Mouse (Mus musculus) heart, postnatal 4 days (tissue): ENCODE results near the gene Lca5. TPM values are rescaled to one million over a fixed set of nuclear protein-coding genes. Genes with fewer than 3 reads are reported as not detected.

ENCODE experiments used
- DNase-seq: peaks from one replicate; pipeline ENCODE4 v3.0.0; 2021
- total RNA-seq, 2 experiments: library from RNA; stranded (reverse); gene quantifications; 2 replicates each; pipeline ENCODE4 v1.2.3; 2021

Gene Lca5
- 1 to 10 TPM; 8.0 to 9.0 TPM for total RNA-seq

DNA sequence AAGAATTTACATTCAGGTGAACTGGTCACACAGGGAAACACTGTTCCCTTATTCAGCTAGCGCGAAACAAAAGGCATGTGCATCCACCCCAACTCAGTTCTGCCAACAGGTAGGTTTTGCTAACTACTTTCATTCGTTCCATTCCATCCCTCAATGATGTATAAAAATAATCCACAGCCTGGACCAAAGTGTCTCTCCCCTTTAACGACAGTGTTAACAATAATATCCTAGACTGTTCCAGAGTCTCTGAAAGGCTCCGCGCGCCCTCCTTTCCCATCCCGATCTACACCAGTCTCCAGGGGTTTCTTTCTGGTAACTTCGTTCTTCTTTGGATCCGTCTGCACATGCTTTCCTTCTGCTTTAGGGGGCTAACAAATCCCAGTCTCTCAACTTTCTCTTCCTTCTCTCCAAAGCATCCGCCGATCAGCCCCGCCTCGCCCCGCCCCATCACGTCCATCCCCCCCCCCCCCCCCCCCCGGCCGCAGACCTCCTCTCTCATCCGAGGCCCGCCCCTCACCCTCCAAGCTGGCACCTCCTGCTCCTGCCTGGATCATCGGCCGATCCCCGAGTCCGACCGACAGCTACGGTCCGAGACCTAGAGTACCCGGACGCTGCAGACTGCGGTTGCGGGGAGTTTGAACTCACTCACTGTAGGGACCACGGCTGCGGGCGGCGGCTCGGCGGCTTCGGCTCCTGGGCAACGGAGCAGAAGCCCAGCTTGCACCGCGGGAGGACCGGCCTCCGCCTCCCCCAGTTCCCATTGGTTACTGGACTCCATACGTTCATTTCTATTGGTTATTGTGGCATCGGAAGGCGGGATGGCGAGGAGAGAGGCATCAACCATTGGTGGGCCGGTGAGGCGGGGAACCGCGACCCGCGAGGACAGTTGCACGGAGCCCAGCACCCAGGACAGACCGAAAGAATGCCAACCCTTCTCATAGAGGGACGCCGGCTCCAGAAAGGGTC lies at the start of gene Lca5:
TSS of gene Lca5 (minus strand) at position 736 of the 966 bp plus-strand sequence.
- DNase-seq: peak; percentile 95

GRCm38 (mm10) chr9:83488491-83489210 lies 47.7 kb upstream of the Lca5 start:
- DNase-seq: peak; percentile 17

DNA sequence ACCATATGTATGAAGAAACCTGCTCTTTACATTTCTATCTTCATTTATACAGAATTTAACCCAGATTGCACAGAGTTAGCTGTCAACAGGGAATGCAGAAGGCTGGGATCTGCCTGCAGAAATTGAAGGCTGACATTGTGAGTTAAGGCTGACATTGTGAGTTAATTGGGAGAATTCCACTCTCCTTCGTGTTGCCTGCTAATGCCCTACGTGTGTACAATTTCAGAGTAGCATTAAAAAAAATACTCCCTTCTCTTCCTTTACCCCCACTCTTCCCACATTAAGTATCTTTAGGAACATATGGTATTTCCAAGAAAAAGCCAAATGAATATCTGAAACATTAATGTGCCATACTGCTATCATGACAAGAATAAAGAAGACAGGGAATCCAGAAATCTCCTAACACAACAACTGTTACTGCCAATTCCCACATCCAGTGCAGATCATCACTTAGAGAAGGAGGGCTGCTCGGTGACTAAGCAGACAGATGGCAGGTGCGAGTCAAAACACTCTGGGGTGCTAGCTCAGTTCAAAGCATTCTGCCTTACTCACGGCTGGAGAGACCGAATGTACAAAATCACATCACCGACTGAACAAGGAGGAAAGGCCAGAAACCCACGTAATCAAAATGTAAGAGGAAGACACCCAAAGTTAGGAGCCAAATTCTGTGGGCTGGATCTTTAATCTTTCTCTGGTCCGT lies 47.0 kb upstream of the Lca5 start:
- DNase-seq: no peak

DNA sequence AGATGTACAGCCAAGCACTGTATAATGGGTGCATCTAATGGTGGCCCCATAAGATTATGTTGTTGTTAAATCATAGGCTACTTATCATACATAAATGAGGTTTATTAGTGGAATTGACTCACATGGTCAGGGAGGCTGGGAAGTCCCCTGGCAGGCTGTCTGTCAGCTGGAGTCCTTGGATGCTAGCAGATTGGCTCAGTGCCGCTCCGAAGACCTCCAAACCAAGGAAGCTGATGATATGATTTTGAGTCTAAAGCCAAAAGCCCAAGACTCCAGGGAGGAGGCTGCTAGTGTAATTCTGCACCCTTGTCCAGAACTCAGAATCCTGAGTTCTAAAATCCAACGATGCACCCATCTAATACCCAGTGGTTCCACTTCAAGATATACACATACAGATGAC lies 45.0 kb upstream of the Lca5 start:
- DNase-seq: peak; percentile 12

- DNase-seq: no peak
Measured at GRCm38 (mm10) chr9:83485357-83485756, 44.4 kb upstream of the Lca5 start.

DNA sequence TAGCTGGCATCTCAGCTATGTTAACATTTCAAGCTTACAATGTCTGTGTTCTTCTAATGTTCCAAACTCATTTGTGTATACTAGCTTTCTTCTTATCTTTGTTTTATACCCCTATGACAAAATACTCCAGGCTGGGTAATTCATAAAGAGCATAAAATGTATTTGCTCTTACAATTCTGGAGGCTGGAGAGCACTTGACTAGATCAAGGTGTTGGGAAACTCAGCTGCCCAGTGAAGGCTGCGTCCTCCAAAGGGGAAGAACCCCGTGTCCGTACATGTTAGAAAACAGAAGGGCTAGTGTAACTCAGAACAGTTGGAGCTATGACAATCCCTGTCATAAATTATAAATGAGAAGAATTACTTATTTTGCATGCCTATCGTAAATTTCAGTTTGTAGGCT lies 42.5 kb upstream of the Lca5 start:
- no peak for DNase-seq

DNA sequence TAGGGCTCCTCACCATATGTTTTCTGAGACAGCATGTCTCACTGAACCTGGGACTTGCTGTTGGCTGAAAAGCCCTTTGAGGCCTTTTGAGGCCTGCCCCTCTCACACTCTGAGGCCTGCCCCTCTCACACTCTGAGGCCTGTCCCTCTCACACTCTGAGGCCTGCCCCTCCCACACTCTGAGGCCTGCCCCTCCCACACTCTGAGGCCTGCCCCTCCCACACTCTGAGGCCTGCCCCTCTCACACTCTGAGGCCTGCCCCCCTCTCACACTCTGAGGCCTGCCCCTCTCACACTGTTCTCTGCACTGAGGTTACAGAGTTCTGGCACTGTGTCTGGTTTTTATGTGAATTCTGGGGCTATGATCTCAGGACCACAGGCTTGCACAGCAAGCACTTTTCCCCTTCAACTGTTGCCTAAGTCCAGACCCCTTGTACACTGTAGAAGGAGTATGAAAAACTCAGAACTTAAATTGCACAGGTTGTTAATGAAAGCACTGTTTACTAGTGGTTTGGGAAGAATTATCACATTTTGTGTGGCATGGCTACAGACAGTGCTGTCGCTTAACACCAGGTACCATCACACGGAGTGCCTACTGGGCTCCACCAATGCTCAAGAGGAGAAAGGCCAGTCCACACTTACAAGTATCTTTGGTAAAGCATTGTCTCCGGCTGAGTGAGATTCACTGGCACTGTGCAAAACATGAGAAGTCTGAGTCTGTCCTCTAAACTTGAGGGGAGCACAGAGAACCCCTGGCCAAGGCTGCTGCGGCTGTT lies 41.4 kb upstream of the Lca5 start:
- DNase-seq: no peak

DNA sequence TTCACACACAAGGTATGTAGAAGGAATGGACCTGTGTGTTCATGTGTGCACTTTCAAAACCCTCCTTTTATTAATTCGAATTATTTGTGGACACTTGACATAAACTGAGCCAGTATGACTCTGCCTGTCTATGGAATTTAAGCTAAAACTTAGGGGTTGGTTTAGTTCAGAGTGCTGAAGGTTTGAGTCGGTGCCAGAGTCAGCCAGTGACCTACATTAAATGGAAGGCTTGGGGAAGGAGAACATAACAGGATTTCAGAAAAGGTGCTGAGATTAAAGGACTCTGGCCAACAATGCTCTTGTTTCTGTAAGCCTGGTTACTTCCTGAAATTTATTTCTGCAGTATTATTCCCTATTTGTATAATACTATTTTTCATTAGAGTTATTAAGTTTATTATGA lies 28.9 kb upstream of the Lca5 start:
- no peak for DNase-seq

GRCm38 (mm10) chr9:83447771-83448170 lies 6.8 kb upstream of the Lca5 start:
- peak; percentile 75 for DNase-seq

DNA sequence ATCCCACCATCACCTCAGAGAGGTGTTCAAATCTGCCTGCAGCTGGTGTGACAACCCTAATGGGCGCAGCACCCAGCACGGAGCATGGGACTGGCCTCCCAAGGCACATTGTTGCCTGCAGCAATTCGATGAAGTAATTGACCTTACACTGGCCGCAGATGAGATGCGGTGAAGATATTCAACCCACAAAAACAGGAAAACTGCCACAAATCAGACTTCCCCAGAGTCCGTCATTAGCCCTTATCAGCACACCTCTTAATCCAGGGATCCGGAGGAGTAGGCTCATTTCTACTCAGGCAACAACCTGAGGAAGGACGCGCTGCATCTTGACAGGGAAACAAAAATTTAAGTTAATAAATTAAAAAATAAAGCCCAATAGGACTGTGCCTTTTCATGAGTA lies 6.2 kb upstream of the Lca5 start:
- no peak for DNase-seq

DNA sequence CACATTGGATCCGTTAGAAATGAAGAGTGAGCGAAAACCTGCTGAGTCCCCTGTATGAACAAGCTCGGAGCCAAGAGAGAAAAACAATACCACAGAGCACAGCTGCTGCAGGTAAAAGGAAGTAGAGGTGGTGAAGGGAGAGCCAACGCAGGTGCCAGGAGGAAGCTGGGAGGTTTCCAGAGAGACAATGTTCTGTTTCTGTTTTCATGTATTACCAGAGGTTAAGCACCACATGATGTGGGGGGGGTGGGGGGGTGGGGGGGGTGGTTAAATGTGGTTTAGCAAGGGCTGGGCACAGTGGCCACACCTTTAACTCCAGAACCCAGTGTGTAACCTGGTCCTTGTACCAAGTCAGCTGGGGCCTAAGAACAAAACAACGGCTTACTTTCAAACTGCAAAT lies 3.3 kb downstream of the Lca5 start:
- no peak for DNase-seq

DNA sequence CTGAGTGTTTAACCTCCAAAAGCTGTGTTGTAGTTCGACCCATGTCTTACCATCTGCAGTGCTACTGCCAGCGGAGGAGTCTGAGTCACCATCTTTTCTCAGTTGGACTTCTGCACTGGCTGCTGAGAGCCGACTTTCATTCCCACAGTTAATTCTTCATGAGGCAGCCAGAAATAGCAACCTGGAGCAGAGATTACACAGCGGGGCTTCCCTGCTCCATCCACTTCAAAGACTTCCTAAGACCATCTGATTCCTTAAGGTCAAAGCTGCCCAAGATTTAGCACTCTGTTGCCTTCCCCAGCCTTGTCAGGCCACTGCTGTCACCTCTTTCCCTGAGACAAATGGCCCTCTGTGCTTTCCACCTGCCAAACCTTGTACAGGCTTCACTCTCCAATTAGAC lies 6.4 kb downstream of the Lca5 start:
- no peak for DNase-seq

- peak; percentile 38 for DNase-seq
Measured at GRCm38 (mm10) chr9:83433661-83434060, 7.3 kb downstream of the Lca5 start.

GRCm38 (mm10) chr9:83427926-83428325 lies 13.0 kb downstream of the Lca5 start:
- no peak for DNase-seq

- no peak for DNase-seq
Measured at GRCm38 (mm10) chr9:83418965-83419364, 22.0 kb downstream of the Lca5 start.

- DNase-seq: peak; percentile 14
Measured at GRCm38 (mm10) chr9:83413046-83413445, 27.9 kb downstream of the Lca5 start.

- DNase-seq: no peak
Measured at GRCm38 (mm10) chr9:83405150-83405549, 35.8 kb downstream of the Lca5 start.

DNA sequence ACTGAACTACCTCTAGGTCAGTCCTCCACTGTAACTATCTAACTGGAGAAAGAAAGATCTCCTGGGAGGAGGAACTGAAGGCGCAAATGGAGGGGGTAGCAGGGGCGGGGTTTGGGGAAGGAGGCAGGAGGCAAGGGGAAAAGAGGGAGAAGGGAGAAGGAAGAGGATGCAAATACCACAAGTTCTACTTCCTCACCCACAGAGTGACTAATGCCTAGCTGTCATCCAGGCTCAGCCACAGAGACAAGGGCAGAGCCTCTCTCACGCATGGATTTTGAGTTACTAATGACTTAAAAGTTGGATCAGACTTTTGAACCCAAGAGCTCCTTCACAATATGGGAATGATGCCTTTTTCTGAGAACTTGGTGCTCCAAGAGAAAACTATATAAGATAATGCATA lies 40.1 kb downstream of the Lca5 start:
- no peak for DNase-seq

DNA sequence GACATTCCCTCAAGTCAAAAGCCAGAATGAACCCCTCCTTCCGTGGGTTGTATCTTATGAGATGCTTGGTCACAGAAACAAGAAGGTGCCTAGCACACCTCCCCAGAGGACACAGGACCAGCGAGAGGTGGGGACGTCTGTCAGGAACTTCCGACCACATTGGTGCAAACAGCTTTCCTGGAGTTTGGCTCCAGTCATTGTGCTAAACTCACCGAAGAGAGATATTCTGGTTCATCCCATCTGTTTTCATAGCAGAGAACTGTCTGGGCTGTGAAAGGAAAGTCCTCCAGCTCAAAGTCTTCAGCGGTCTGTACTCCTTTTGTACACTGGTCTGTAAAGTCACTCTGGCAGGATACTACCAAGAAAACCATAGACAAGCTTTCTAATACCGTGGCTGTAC lies 41.5 kb downstream of the Lca5 start:
- DNase-seq: no peak

- DNase-seq: no peak
Measured at GRCm38 (mm10) chr9:83398260-83398659, 42.7 kb downstream of the Lca5 start.

GRCm38 (mm10) chr9:83395456-83395855 lies 45.5 kb downstream of the Lca5 start:
- no peak for DNase-seq

- no peak for DNase-seq
Measured at GRCm38 (mm10) chr9:83391996-83392395, 48.9 kb downstream of the Lca5 start.
